Mouse (Mus musculus) spleen, embryonic (tissue): Measurements from ENCODE around the gene G6pd2.

Experiments used
- CTCF ChIA-PET: fragments of 350-600 bp; sonication (Branson Sonifier 250); formaldehyde crosslinking; loops from one replicate; lab custom pipeline; 2022; lab: Charles Lee

The G6pd2 gene

GRCm38 (mm10) chr5:61808516-61808915, at the start of gene G6pd2:
Gene G6pd2, plus strand, starts transcription at chr5:61808816.
- CTCF ChIA-PET, result no interaction called here

GRCm38 (mm10) chr5:61764214-61764613, 44.4 kb upstream of the G6pd2 start:
- CTCF ChIA-PET, result no interaction called here

- CTCF ChIA-PET, result no interaction called here
Observed at GRCm38 (mm10) chr5:61832935-61833551, 24.4 kb downstream of the G6pd2 start.

- CTCF ChIA-PET, result no interaction called here
Observed at GRCm38 (mm10) chr5:61843891-61844290, 35.3 kb downstream of the G6pd2 start.
